Mouse (Mus musculus) forebrain, embryonic 11.5 days (tissue): ENCODE measurements around the gene Hmcn2. TPM values are rescaled to one million over a fixed set of nuclear protein-coding genes. Genes with fewer than 3 reads are reported as not detected.

ENCODE experiments used
- ATAC-seq: fragments of 200-750 bp; cut with Nextera tagmentation; replicated peaks from 2 replicates; pipeline ENCODE4 v1.8.0; 2017; ENCODE audit warnings: moderate TSS enrichment; ENCODE audit not compliant: low FRiP score
- DNase-seq: peaks from one replicate; pipeline ENCODE4 v3.0.0-alpha.2; 2017; ENCODE audit warnings: low spot score
- H3K27ac ChIP-seq: fragments of 300-500 bp; sonication (generic); 2 replicates; pipeline ENCODE4 v1.5.1; 2014; ENCODE audit warnings: low read depth, low read length
- H3K27me3 ChIP-seq: fragments of 300-500 bp; sonication (generic); 2 replicates; pipeline ENCODE4 v1.6.1; 2014; ENCODE audit warnings: mild to moderate bottlenecking, low read length, mixed read lengths; ENCODE audit not compliant: control insufficient read depth, insufficient read depth
- H3K36me3 ChIP-seq: fragments of 300-500 bp; sonication (generic); 2 replicates; pipeline ENCODE4 v1.6.1; 2014; ENCODE audit warnings: mild to moderate bottlenecking, low read length, moderate library complexity, mixed read lengths; ENCODE audit not compliant: control insufficient read depth, insufficient read depth
- H3K4me1 ChIP-seq: fragments of 300-500 bp; sonication (generic); replicated peaks from 2 replicates; pipeline ENCODE4 v1.6.1; 2014; ENCODE audit warnings: low read length, mixed read lengths; ENCODE audit not compliant: control insufficient read depth, insufficient read depth
- H3K4me2 ChIP-seq: fragments of 300-500 bp; sonication (generic); 2 replicates; pipeline ENCODE4 v1.6.1; 2014; ENCODE audit warnings: low read depth, mild to moderate bottlenecking, low read length, moderate library complexity, mixed read lengths; ENCODE audit not compliant: severe bottlenecking
- H3K4me3 ChIP-seq: fragments of 300-500 bp; sonication (generic); 2 replicates; pipeline ENCODE4 v1.5.1; 2014; ENCODE audit warnings: low read depth, low read length
- H3K9ac ChIP-seq: fragments of 300-500 bp; sonication (generic); 2 replicates; pipeline ENCODE4 v1.6.1; 2014; ENCODE audit warnings: low read length
- H3K9me3 ChIP-seq: fragments of 300-500 bp; sonication (generic); 2 replicates; pipeline ENCODE4 v1.6.1; 2016; ENCODE audit warnings: low read length, mixed read lengths; ENCODE audit not compliant: control insufficient read depth
- WGBS: fragments of 180-500 bp; shearing (Covaris S2); extraction: QIAGEN DNeasy Blood & Tissue Kit; methylation state at CpG from one replicate; pipeline ENCODE4 v1.1.7; 2014; 5-methylcytosine and 5-hydroxymethylcytosine counted together
- polyA plus RNA-seq: library from polyadenylated mRNA; unstranded; fragments of >200 nt; fragmentation: Nextera tagmentation; extraction: Ambion mirVana; gene quantifications from 2 replicates; pipeline ENCODE4 v1.2.1, GENCODE M21; 2014

Gene Hmcn2
- polyA plus RNA-seq, 1 experiment from 2014 or later, result 0.09 TPM

- no peak overlapping the region for H3K4me3 ChIP-seq
- H3K9ac ChIP-seq, result no peak overlapping the region
- H3K9me3 ChIP-seq, result no peaks in the 10 kb centered on the region
- no peak overlapping the region for H3K27ac ChIP-seq
- no peaks in the 10 kb centered on the region for H3K4me1 ChIP-seq
- H3K36me3 ChIP-seq, result no peaks in the 10 kb centered on the region
- H3K4me2 ChIP-seq, result no peak overlapping the region
- DNase-seq (no peak), ATAC-seq (no peak)
- no peaks in the 10 kb centered on the region for H3K27me3 ChIP-seq
- WGBS, result 79% methylated on average over 10 of the region's 10 CpGs
Measured at GRCm38 (mm10) chr2:31434746-31435145, 120.5 kb downstream of the Hmcn2 start.

GRCm38 (mm10) chr2:31435567-31435966, 121.4 kb downstream of the Hmcn2 start:
- H3K27me3 ChIP-seq, result no peaks in the 10 kb centered on the region

GRCm38 (mm10) chr2:31437480-31438245, 123.4 kb downstream of the Hmcn2 start:
- DNase-seq, result no peak
- Histone ChIP-seq H3K9ac (no peak overlapping the region), H3K27ac (no peak overlapping the region)

More at GRCm38 (mm10) chr2:31435567-31435966, 121.4 kb downstream of the Hmcn2 start:
- DNase-seq (peak; percentile 78), ATAC-seq (no peak)
- WGBS, result 33% methylated on average over 6 of the region's 6 CpGs
- Histone ChIP-seq H3K4me2 (no peak overlapping the region), H3K4me1 (no peaks in the 10 kb centered on the region), H3K4me3 (no peak overlapping the region), H3K9me3 (no peaks in the 10 kb centered on the region), H3K36me3 (no peaks in the 10 kb centered on the region), H3K9ac (no peak overlapping the region), H3K27ac (no peak overlapping the region)

GRCm38 (mm10) chr2:31439576-31439975, 125.4 kb downstream of the Hmcn2 start:
- Histone ChIP-seq H3K4me1 (no peaks in the 10 kb centered on the region), H3K9ac (no peak overlapping the region), H3K27ac (no peak overlapping the region), H3K27me3 (no peaks in the 10 kb centered on the region), H3K4me2 (no peak overlapping the region), H3K9me3 (no peaks in the 10 kb centered on the region), H3K4me3 (no peak overlapping the region), H3K36me3 (no peaks in the 10 kb centered on the region)
- ATAC-seq, result no peak
- 88% methylated on average over 6 of the region's 6 CpGs for WGBS
- no peak for DNase-seq

More at GRCm38 (mm10) chr2:31437480-31438245, 123.4 kb downstream of the Hmcn2 start:
- Histone ChIP-seq H3K36me3 (no peaks in the 10 kb centered on the region), H3K4me3 (no peak overlapping the region), H3K4me2 (no peak overlapping the region), H3K4me1 (no peaks in the 10 kb centered on the region), H3K27me3 (no peaks in the 10 kb centered on the region), H3K9me3 (no peaks in the 10 kb centered on the region)
- 71% methylated on average over 14 of the region's 14 CpGs for WGBS
- ATAC-seq, result no peak

- Histone ChIP-seq H3K9me3 (no peaks in the 10 kb centered on the region), H3K9ac (no peak overlapping the region), H3K27me3 (no peaks in the 10 kb centered on the region), H3K4me1 (no peaks in the 10 kb centered on the region), H3K4me2 (no peak overlapping the region), H3K4me3 (no peak overlapping the region), H3K27ac (no peak overlapping the region), H3K36me3 (no peaks in the 10 kb centered on the region)
- no peak for DNase-seq
- WGBS, result 70% methylated on average over 11 of the region's 11 CpGs
- no peak for ATAC-seq
Measured at GRCm38 (mm10) chr2:31442480-31443160, 128.4 kb downstream of the Hmcn2 start.

GRCm38 (mm10) chr2:31446036-31446435, 131.8 kb downstream of the Hmcn2 start:
- DNase-seq, result no peak

GRCm38 (mm10) chr2:31446456-31446855, 132.2 kb downstream of the Hmcn2 start:
- H3K4me1 ChIP-seq, result peaks cover 7% of the 10 kb centered on the region; the same call in 1 of the 2 replicates
- DNase-seq, result no peak
- ATAC-seq, result no peak
- H3K9ac ChIP-seq, result no peak overlapping the region
- H3K9me3 ChIP-seq, result no peaks in the 10 kb centered on the region
- WGBS, result 35% methylated on average over 4 of the region's 4 CpGs
- H3K4me2 ChIP-seq, result no peak overlapping the region
- no peak overlapping the region for H3K4me3 ChIP-seq
- no peaks in the 10 kb centered on the region for H3K36me3 ChIP-seq
- no peak overlapping the region for H3K27ac ChIP-seq
- H3K27me3 ChIP-seq, result no peaks in the 10 kb centered on the region

More at GRCm38 (mm10) chr2:31446036-31446435, 131.8 kb downstream of the Hmcn2 start:
- no peaks in the 10 kb centered on the region for H3K27me3 ChIP-seq
- no peaks in the 10 kb centered on the region for H3K36me3 ChIP-seq
- no peak overlapping the region for H3K4me2 ChIP-seq
- no peak overlapping the region for H3K27ac ChIP-seq
- H3K9ac ChIP-seq, result no peak overlapping the region
- H3K4me3 ChIP-seq, result no peak overlapping the region
- WGBS, result 73% methylated on average over 4 of the region's 4 CpGs
- no peaks in the 10 kb centered on the region for H3K9me3 ChIP-seq
- peaks cover 7% of the 10 kb centered on the region; the same call in 1 of the 2 replicates for H3K4me1 ChIP-seq
- no peak for ATAC-seq

GRCm38 (mm10) chr2:31447536-31447935, 133.3 kb downstream of the Hmcn2 start:
- ATAC-seq, result no peak
- Histone ChIP-seq H3K4me2 (no peak overlapping the region), H3K27me3 (no peaks in the 10 kb centered on the region), H3K27ac (no peak overlapping the region), H3K9me3 (no peaks in the 10 kb centered on the region), H3K4me1 (peaks cover 7% of the 10 kb centered on the region; the same call in 1 of the 2 replicates), H3K4me3 (no peak overlapping the region), H3K9ac (no peak overlapping the region), H3K36me3 (no peaks in the 10 kb centered on the region)
- 92% methylated on average over 2 of the region's 2 CpGs for WGBS
- DNase-seq, result no peak
